Mouse (Mus musculus): ENCODE data around the gene Defa37.
"Not testable (repeated sequence)": the region's sequence is repeated elsewhere in the genome, so short reads cannot be mapped to it uniquely, and the experiment has no call there.

Defa37 gene

DNA sequence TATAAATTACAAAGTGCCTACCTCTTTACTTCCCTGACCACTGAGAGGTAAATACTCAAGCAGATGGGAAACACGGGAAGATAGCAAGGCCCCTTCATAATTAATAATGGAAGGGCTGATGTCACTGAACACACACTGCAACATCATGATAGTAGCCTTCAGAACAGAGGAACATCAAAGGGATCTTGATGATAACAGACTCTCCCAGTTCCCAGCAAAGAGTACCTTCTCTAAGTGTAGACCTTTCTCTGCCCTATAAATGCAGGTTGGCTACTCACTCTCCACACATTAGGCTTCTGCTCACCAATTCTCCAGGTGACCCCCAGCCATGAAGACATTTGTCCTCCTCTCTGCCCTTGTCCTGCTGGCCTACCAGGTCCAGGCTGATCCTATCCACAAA lies at the start of gene Defa37:
Gene Defa37 (plus strand): TSS at position 301 of the 400 bp plus-strand sequence.
- DNase-seq, result not testable (repeated sequence)

GRCm38 (mm10) chr8:21528732-21529131 lies 36.5 kb upstream of the Defa37 start, which contains the start of gene Defa32:
Gene Defa32, plus strand, starts transcription at chr8:21529032.
- DNase-seq, result not testable (repeated sequence)

DNA sequence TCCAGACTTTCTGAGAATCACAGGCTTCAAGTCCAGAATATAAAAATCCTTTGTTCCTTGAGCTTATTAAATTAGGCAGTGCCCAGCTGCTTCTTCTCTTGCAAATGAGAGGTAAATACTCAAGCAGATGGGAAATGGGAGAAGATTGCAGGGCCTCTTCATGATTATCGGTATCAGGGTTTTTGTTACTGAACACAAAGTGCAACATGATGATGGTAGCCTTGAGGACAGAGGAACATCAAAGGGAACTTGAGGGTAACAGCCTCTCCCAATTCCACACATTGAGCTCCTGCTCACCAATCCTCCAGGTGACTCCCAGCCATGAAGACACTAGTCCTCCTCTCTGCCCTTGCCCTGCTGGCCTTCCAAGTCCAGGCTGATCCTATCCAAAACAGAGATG lies 17.5 kb downstream of the Defa37 start, which contains the start of gene Defa28:
Gene Defa28 (plus strand): TSS at position 301 of the 400 bp plus-strand sequence.
- DNase-seq, result not testable (repeated sequence)

- not testable (repeated sequence) for DNase-seq
Observed at GRCm38 (mm10) chr8:21594408-21594807, 29.2 kb downstream of the Defa37 start, which contains the start of gene Gm7861. Gene Gm7861, minus strand, starts transcription at chr8:21594508.

All from cerebellum, postnatal 14 days (tissue).